Mouse (Mus musculus) cerebellum, adult 9-10 months (tissue): ENCODE results near the gene Gm32802.
"Not testable (repeated sequence)": the region's sequence is repeated elsewhere in the genome, so short reads cannot be mapped to it uniquely, and the experiment has no call there.

Source experiments
- DNase-seq: peaks from one replicate; pipeline ENCODE4 v3.0.0; 2022

The Gm32802 gene

GRCm38 (mm10) chr10:118258388-118258787 lies at the start of gene Gm32802:
Gm32802 (plus strand) TSS chr10:118258688.
- DNase-seq = not testable (repeated sequence)

- not testable (repeated sequence) for DNase-seq
Observed at GRCm38 (mm10) chr10:118215719-118216393, 42.6 kb upstream of the Gm32802 start.

GRCm38 (mm10) chr10:118227629-118228028 lies 30.9 kb upstream of the Gm32802 start:
- not testable (repeated sequence) for DNase-seq

- not testable (repeated sequence) for DNase-seq
Observed at GRCm38 (mm10) chr10:118232607-118233006, 25.9 kb upstream of the Gm32802 start.

DNA sequence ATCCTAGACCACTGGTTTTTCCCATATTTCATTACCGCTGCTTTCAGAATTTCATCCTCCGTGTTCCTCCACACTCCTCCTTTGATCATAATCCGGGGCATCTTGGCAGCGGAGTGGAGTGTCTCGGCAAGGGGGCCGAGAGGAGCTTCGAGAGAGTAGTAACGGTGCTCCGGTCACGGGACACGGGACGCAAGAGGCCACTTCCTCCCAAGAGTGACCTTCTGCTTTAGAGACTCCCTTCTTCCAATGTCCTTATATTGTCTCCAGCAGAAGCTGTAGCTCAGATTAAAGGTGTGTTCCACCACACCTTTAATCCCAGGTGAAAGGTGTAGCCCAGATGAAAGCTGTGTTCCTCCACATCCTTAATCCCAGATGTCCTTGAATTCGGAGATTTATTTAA lies 17.8 kb upstream of the Gm32802 start, which contains the start of gene Gm32717:
Gene Gm32717, minus strand, starts transcription at position 101 of the 400 bp plus-strand sequence.
- not testable (repeated sequence) for DNase-seq

DNA sequence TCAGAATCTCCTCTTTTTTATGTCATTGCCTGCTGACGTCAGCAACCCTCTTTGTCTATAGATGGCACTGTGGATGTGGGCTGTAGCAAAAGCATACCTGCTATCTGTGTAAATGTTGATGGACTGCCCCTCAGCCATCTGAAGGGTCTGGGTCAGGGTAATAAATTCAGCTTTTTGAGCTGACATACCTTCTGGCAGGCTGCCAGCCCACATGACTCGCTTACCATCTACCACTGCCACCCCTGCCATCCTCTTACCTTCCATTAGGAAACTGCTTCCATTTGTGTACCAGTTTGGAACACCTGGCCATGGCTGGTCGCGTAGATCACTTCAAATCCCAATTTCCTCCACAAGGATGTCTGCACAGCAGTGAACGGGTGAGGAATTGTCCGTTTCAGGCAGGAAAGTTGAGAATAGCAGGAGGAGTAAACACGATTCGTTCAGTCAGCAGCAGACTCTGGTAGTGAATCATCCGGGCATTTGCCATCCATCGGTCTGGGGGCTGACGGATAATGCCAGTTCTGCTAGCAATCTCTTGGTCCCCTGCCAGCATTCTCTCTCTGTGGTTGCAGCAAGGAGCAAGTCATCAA lies 9.4 kb upstream of the Gm32802 start:
- not testable (repeated sequence) for DNase-seq

DNA sequence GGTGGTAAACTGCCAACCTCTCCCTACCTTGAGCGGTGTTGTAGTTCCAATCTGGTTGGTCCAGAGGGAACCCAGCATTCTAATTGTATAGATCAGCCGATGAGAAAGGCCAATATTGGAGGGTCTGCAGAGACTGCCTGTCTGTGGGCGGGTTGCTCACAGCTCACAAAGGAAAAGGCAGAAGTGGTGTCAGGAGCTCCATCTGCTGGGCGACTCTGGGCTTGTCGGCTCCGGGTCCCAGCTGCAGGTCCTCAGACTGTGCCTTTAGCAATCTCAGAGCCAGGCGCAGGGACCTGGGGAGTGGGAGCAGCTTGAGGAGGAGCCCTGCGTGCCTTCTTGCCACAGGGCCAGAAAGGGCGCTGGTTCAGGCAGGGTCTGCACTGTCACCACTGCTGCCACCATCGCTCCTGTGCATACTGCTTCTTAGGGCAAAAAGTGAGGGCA lies 7.6 kb upstream of the Gm32802 start:
- no peak for DNase-seq

DNA sequence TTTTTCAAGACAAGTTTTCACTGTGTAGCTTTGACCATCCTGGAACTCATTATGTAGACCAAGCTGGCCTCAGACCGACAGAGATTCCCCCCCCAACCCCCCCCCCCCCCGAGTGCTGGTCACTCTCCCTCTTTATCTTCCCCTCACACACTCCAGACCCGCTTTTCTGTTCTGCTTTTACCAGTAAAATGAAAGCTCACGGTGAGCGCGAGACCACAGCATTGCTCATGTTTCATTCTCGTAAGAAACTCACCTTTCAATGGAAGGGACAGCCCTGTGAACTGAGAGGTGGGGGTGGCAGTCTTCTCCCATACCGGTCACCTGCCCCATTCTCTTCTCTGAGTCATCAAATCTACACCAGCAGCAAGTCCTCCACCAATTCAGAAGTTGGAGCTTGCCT lies 10.3 kb downstream of the Gm32802 start:
- not testable (repeated sequence) for DNase-seq

DNA sequence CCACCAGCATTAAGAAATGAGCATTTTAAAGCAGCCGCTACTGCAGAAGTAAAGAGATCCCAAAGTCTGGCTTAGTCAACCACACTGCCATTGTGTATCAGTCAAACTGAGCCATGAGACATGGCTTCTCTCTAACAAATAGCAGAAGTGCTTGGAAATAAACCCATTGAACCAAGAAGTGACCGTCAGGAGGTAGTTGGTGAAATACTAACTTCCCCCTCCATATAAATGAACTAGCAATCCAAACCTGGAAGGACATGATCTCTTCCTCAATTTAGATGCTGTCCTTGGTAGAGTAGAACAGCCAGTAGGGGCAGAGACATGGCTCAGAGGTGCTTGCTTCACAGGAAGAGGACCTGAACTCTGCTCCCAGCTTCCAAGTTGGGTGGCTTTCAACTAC lies 12.9 kb downstream of the Gm32802 start:
- not testable (repeated sequence) for DNase-seq

GRCm38 (mm10) chr10:118278069-118278468 lies 19.6 kb downstream of the Gm32802 start:
- DNase-seq = not testable (repeated sequence)

- not testable (repeated sequence) for DNase-seq
Observed at GRCm38 (mm10) chr10:118282565-118282964, 24.1 kb downstream of the Gm32802 start.

GRCm38 (mm10) chr10:118283016-118283415 lies 24.5 kb downstream of the Gm32802 start:
- not testable (repeated sequence) for DNase-seq

DNA sequence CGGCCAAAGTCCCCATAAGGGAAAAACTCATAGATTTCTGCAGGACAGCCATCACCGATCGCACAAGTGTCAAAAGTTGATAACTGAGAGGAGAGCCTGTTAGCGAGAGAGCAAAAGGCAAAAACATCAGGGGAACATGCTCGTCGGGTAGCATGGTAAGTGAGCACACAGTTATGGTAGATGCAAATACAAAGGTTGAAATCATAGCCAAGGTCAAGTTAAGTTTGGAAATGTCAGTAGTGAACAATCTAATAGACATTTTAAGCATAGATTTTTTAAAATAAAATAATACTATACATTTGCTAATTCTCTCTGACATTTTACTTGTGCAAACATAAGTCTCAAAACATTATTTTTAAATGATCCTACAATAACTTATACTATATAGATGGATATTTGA lies 36.5 kb downstream of the Gm32802 start, which contains the start of gene Iltifb:
Gene Iltifb, minus strand, starts transcription at position 101 of the 400 bp plus-strand sequence.
- no peak for DNase-seq

DNA sequence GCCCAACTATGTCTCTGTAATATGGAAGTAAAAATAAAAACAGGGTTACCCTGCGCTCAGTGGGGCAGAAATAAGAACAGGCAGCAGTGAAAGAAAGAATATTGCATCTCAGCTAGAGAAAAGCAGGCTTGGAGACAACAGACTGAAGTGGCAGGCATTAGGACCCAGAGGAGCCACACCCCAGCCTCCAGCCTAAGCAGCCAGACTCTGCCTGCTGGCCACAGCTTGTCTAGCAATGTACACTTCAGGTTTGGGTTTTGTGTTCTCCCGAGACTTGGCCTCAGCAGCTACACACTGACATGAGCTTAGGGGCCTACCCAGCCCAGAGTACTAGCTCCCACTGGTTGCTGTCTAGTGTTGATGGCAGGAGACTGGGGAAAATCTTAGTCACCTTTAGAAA lies 43.6 kb downstream of the Gm32802 start:
- DNase-seq = not testable (repeated sequence)
